Mouse (Mus musculus) ES-E14 (cell line): ENCODE data around the gene Agtr2. TPM values are rescaled to one million over a fixed set of nuclear protein-coding genes. Genes with fewer than 3 reads are reported as not detected.
"Not testable (repeated sequence)": the region's sequence is repeated elsewhere in the genome, so short reads cannot be mapped to it uniquely, and the experiment has no call there.

ENCODE experiments used
- DNase-seq: peaks from one replicate; pipeline ENCODE4 v3.0.0-alpha.2; 2013; ENCODE audit warnings: low read depth, low spot score
- H3K27ac ChIP-seq: 2 replicates; pipeline ENCODE4 v1.5.1; 2012; ENCODE audit warnings: low read depth, mild to moderate bottlenecking, low read length, moderate library complexity, mixed read lengths; ENCODE audit not compliant: poor library complexity, insufficient read depth, severe bottlenecking
- H3K36me3 ChIP-seq: 2 replicates; pipeline ENCODE4 v1.6.1; 2012; ENCODE audit warnings: mild to moderate bottlenecking, low read length, moderate library complexity, mixed read lengths; ENCODE audit not compliant: control insufficient read depth, poor library complexity, insufficient read depth, severe bottlenecking
- H3K4me1 ChIP-seq, 2 experiments: fragments of 150-350 bp in 1 of 2; sonication (generic) in 1 of 2; 2 replicates each; pipeline ENCODE4 v1.6.1; 2012; ENCODE audit warnings: low read length in 2 of 2, mild to moderate bottlenecking in 1 of 2, mixed read lengths in 1 of 2; ENCODE audit not compliant: control insufficient read depth in 2 of 2, insufficient read depth in 2 of 2, poor library complexity in 1 of 2
- H3K4me3 ChIP-seq, 2 experiments: fragments of 150-350 bp in 1 of 2; sonication (generic) in 1 of 2; 2 replicates each; pipeline ENCODE4 v1.5.1; 2012; ENCODE audit warnings: low read length in 2 of 2, low read depth in 1 of 2, mild to moderate bottlenecking in 1 of 2, mixed read lengths in 1 of 2; ENCODE audit not compliant: insufficient read depth in 1 of 2, poor library complexity in 1 of 2, severe bottlenecking in 1 of 2
- H3K9ac ChIP-seq: 2 replicates; pipeline ENCODE4 v1.6.1; 2012; ENCODE audit warnings: low read depth, mild to moderate bottlenecking, low read length, mixed read lengths; ENCODE audit not compliant: poor library complexity, insufficient read depth, severe bottlenecking
- H3K9me3 ChIP-seq: fragments of 150-350 bp; sonication (generic); 2 replicates; pipeline ENCODE4 v1.6.1; 2012; ENCODE audit warnings: low read depth, mild to moderate bottlenecking, low read length; ENCODE audit not compliant: control insufficient read depth, insufficient read depth
- CHD2 ChIP-seq: IDR thresholded peaks from 2 replicates; pipeline ENCODE4 v1.6.1; 2014; ENCODE audit warnings: mild to moderate bottlenecking, low read depth, low read length, inconsistent platforms
- HCFC1 ChIP-seq: IDR thresholded peaks from 2 replicates; pipeline ENCODE4 v1.6.1; 2012; ENCODE audit warnings: low read length, inconsistent platforms, borderline replicate concordance; ENCODE audit not compliant: insufficient read depth
- MAFK ChIP-seq: IDR thresholded peaks from 2 replicates; pipeline ENCODE4 v1.6.1; 2014; ENCODE audit warnings: mild to moderate bottlenecking, low read depth, low read length, inconsistent platforms; ENCODE audit not compliant: insufficient read depth
- ZC3H11A ChIP-seq: IDR thresholded peaks from 2 replicates; pipeline ENCODE4 v1.6.1; 2012; ENCODE audit warnings: low read depth, mild to moderate bottlenecking, inconsistent platforms, low read length, borderline replicate concordance
- ZNF384 ChIP-seq: IDR thresholded peaks from 2 replicates; pipeline ENCODE4 v1.6.1; 2012; ENCODE audit warnings: low read depth, low read length, inconsistent platforms
- in situ Hi-C, 2 experiments: fragments of 600-800 bp; cut with MboI; formaldehyde crosslinking; loops; one replicate each; pipeline ENCODE4 v1.15.1; 2025; ENCODE audit warnings: low sequenced_read_pairs in 2 of 2, inconsistent platforms in 1 of 2; ENCODE audit not compliant: unreplicated experiment in 2 of 2
- total RNA-seq: library from RNA; depleted of rRNA; stranded (reverse); fragments of 300-350 nt; gene quantifications from 2 replicates; pipeline ENCODE4 v1.2.3, GENCODE M21; 2012; rRNA removed

Agtr2 gene
- total RNA-seq, result not detected in 2 replicates

GRCm38 (mm10) chrX:21484414-21484813, at the start of gene Agtr2:
TSS of gene Agtr2 (plus strand) at chrX:21484544.
- H3K36me3 ChIP-seq, result no peaks in the 10 kb centered on the region
- TF ChIP-seq CHD2 (no peak), MAFK (no peak), ZC3H11A (no peak), HCFC1 (no peak), ZNF384 (no peak)
- no peaks in the 10 kb centered on the region for H3K9me3 ChIP-seq
- in situ Hi-C loops, result no loop called here
- no peak within 1 kb of the TSS for H3K9ac ChIP-seq
- H3K27ac ChIP-seq, result no peak within 1 kb of the TSS
- H3K4me3 ChIP-seq, result no peak within 1 kb of the TSS
- DNase-seq, result no peak
- no peaks in the 10 kb centered on the region for H3K4me1 ChIP-seq

GRCm38 (mm10) chrX:21452519-21452918, 31.8 kb upstream of the Agtr2 start:
- no peaks in the 10 kb centered on the region for H3K4me1 ChIP-seq
- no peak overlapping the region for H3K9ac ChIP-seq
- H3K4me3 ChIP-seq, result no peak overlapping the region
- TF ChIP-seq ZC3H11A (no peak), ZNF384 (no peak), HCFC1 (no peak), CHD2 (no peak), MAFK (no peak)
- in situ Hi-C loops, result no loop called here
- no peak for DNase-seq
- no peaks in the 10 kb centered on the region for H3K9me3 ChIP-seq
- no peaks in the 10 kb centered on the region for H3K36me3 ChIP-seq
- H3K27ac ChIP-seq, result no peak overlapping the region

GRCm38 (mm10) chrX:21488111-21488510, 3.8 kb downstream of the Agtr2 start:
- Histone ChIP-seq H3K27ac (no peak overlapping the region), H3K4me1 (no peaks in the 10 kb centered on the region), H3K9ac (no peak overlapping the region), H3K4me3 (no peak overlapping the region), H3K36me3 (no peaks in the 10 kb centered on the region), H3K9me3 (no peaks in the 10 kb centered on the region)
- in situ Hi-C loops, result no loop called here
- no peak for TF ChIP-seq MAFK
- TF ChIP-seq CHD2, result no peak
- no peak for TF ChIP-seq ZC3H11A
- no peak for TF ChIP-seq HCFC1
- TF ChIP-seq ZNF384, result no peak
- DNase-seq, result no peak

- Histone ChIP-seq H3K9me3 (no peaks in the 10 kb centered on the region), H3K36me3 (no peaks in the 10 kb centered on the region), H3K4me3 (no peak overlapping the region), H3K27ac (no peak overlapping the region), H3K9ac (no peak overlapping the region), H3K4me1 (no peaks in the 10 kb centered on the region)
- TF ChIP-seq MAFK (no peak), HCFC1 (no peak), ZNF384 (no peak), CHD2 (no peak), ZC3H11A (no peak)
- in situ Hi-C loops, result no loop called here
- DNase-seq, result no peak
These were observed 15.9 kb downstream of the Agtr2 start for GRCm38 (mm10) chrX:21500242-21500641.

GRCm38 (mm10) chrX:21507333-21507732, 23.0 kb downstream of the Agtr2 start:
- H3K9me3 ChIP-seq, H3K4me3 ChIP-seq, in situ Hi-C loops: not testable (repeated sequence)

More at GRCm38 (mm10) chrX:21507333-21507732, 23.0 kb downstream of the Agtr2 start:
- not testable (repeated sequence) for DNase-seq, H3K27ac ChIP-seq, H3K4me1 ChIP-seq, H3K36me3 ChIP-seq, H3K9ac ChIP-seq
